Mouse (Mus musculus) right cerebral cortex, postnatal 10 days (tissue): ENCODE results near the gene Frat2.
A peak's percentile ranks its signal among the peaks of the same experiment; 100 is the strongest.

Experiments used
- DNase-seq, 2 experiments: peaks; one replicate each; pipeline ENCODE4 v3.0.0; 2021; ENCODE audit warnings: low spot score in 2 of 2

The Frat2 gene

DNA sequence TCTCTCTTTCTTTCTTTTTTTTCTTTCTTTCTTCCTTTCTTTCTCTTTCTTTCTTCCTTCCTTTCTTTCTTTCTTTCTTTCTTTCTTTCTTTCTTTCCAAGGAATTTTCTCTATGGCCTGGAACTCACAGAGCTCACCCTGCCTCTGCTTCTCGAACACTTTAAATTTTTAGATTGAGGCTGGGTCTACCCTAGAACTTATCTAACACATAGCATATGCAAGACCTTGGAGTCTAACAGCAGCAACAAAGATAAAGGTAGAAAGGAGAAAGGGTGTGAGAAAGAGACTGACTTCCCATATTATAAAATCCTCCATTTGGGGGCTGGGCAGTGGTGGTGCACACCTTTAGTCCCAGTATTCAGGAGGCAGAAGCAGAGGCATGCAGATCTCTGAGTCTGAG, 25.3 kb downstream of the Frat2 start:
- no peak for DNase-seq

DNA sequence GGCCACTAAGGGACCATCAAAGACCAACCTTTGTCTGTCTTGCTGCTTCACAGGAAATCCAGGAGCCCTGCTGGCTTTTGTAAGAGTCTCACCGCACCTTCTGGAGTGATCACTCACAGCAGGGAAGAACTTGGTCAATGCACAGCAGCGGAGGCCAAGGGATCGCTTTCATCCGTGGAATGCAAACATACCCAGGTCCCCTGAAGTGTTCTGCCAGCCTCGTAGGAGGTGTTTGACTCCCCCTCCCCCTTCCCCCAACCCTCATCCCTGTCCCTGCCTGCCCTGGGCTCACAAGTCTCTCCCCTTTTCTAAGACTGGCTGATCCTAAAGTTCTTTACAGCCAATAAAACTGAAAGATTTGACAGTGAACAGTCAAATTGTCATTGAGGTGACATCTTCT, 26.5 kb downstream of the Frat2 start:
- DNase-seq: no peak

DNA sequence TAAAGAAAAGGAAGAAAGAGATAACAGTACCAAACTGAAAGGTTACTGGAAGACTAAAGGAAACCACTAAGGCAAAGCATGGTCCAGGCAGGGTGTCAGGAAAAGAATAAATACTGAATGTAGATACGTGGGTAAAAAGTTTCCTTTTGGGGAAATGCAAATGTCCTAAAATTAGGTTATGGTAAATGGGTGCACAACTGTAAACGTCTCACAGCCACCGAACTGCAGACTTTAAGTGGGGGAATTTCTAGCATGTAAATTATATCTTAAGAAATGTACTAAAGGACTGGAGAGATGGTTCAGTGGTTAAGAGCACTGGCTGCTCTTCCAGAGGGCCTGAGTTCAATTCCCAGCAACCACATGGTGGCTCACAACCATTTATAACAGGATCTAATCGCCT, 29.2 kb downstream of the Frat2 start:
- DNase-seq: no peak

DNA sequence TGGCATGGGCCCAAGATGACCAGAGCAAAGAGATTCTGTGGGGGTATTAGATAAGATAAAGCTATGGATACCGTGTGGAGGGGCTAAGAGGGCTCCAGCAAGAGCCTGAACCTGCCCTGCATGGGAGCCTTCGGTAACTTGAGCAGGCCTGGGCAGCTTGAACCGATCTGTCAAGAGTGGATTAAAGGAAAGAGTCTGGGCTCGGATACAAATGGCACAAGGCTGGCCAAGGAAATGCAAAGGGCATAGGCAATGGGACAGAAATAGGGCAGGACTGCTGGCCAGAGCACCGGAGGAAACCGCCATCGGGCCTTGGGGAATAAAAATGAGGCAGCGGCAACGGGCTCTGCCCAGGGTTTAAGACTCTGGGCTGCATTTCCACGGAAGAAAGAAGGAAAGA, 30.6 kb downstream of the Frat2 start:
- DNase-seq: no peak

DNA sequence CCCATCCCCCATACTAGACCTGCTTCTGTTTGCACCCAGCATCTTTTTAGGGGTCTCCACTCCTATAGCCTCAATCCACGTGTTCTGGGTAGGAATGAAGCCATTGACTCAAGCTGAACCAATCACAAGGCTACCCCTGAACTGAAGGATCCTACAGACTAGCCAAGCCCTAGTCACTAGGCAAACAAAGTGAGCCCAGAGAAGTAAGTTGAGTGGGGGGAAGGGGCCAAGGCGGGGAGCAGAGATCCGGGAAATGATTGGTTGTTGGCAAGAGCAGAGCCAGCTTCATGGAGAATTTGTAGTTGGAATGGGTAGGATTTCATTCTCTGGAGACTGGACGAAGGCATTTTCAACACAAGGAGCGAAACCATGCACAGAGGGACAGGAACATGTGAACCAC, 31.0 kb downstream of the Frat2 start:
- DNase-seq: no peak

DNA sequence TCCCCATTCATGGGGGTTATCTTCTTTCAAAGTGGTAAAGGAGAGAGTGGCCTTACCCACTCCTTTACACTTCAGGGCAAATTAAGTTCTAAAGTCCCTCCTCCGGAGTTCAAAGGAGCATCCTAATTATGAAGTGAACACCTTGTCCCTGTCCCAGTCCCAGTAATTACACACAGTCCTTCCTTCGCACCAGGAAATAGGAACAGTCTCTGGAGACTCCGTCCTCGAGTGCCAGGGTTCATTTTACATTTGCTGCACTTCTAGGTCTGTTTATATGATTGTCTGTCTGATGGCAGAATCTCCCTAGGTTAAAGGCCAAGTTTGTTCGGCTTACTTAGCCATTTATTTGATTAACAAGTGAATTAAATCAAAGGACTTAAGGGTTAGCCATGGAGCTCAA, 31.5 kb downstream of the Frat2 start:
- DNase-seq: no peak

DNA sequence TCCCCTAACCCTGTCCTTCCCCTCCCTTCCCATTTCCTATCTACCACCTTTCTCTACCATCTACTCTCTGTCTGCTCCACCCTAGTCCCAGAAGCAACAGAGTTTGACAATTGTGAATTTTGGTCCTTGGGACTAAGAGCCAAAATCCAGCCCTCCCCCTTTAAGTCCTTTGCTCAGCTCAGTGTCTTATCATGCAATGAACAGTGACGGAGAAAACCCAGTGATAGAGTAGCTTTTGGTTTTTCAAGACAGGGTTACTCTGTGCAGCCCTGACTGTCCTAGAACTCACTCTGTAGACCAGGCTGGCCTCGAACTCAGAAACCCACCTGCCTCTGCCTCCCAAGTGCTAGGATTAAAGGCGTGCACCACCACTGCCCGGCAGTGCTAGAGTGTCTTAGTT, 34.6 kb downstream of the Frat2 start:
- no peak for DNase-seq

DNA sequence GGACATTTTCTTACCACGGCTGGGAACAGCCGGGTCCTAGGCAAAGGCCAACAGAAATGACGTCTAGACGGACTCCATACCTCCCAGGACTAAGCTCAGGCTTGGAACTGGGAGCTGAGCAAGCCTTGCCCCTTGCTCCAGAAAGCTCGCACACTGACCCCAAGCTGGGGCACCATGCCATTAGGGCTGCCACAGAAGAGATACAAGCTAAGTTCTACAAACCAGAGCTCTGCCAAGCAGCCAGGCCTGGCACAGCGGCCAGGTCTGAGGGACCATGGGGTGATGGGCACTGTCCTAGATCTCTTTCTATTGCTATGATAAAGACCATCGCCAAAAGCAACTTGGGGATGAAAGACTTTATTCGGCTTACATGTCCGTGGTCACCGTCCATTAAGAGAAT, 35.4 kb downstream of the Frat2 start:
- no peak for DNase-seq

DNA sequence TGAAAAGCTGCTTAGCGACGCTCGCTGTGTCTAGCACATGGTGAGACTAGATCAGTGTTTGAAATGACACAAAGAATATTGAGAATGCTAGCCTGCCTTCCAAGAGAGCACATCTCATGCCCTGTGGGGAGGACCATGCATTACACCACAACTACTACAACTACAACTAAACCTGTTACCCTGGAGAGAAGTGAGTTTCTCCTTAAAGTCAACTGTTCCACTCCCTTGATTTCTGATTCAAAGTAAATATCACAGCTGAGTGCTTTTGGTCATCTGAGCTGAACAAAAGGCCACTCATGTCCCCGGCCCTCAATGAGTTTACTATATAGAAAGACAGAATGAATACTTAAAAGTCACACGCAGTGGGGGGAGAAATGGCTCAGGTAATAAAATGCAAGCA, 37.9 kb downstream of the Frat2 start:
- DNase-seq: no peak

DNA sequence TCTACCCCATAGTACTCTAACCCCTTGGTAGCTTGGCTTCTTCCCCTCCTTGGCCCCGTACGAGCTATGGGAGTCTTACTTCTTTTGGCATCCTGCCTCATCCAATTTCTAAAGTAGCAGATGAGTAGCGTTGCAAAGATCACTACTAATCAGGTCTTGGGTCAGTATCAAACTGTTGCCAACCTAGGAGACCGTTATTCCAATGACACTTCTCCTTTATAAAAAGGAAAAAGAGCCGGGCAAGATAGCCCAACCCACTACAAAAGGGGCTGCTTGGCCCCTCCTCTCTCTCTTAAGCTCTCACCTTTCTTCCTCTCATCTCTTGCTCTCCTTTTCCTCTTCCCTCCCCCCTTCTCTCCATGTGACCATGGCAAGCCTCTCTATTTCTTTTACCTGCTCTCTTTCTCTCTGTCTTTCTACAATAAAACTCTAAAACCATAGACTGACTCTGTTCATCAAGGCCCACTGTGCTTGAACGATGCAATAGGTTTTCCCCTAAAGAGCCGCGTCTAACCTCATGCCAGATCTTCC, 39.8 kb downstream of the Frat2 start:
- no peak for DNase-seq

DNA sequence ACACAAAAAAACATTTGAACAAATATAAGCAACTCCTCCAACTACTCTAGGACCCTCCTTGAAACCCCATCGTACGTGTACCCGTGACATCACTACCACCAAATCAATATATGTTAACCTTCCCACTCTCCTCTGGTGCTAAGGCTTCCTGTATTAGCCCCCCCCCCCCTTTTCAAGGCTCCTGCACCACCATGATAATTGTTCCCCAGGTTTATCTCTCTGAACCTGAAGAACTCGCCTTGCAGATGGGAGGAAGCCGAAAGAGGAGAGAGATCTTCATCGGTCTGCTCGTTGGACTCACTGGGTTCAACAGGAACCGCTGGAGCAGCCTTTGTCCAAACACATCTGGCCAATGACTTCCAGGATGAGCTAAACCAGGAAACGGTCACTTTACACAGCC, 40.4 kb downstream of the Frat2 start:
- no peak for DNase-seq

DNA sequence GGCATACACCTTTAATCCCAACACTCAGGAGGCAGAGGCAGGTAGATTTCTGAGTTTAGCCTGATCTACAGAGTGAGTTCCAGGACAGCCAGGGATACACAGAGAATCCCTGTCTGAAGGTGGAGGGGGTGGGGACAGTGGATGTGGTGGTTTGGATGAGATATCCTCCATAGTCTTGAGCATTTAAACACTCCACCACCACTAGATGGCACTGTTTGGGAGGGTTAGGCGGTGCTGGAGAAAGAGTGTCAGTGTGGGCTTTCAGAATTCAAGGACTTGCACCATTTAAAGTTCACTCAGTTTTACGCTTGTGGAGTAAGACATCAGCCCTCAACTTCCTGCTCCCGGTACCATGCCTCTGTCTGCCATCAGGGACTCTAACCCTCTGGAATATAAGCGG, 42.1 kb downstream of the Frat2 start:
- DNase-seq: no peak

DNA sequence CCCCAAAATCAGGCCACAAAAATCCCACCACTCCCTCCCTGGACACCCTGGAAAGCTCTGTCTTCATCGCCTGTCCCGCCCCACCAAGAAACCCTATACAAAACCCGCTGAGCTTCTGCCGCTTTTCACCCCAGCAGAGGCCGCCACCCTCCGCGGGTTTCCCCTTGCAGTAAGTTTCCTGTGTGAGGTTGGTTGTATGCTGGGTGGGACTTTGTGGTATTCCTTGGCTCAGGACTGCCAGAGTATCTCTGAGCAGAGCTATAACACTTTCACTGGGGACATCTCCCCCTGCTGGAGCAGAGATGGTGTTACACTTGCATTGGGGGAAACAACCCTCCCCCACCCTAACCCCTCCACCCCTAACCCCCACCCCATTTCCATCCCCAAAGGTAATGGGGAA, 44.6 kb downstream of the Frat2 start:
- DNase-seq: peak in 1 of 2 experiments; percentile 35

DNA sequence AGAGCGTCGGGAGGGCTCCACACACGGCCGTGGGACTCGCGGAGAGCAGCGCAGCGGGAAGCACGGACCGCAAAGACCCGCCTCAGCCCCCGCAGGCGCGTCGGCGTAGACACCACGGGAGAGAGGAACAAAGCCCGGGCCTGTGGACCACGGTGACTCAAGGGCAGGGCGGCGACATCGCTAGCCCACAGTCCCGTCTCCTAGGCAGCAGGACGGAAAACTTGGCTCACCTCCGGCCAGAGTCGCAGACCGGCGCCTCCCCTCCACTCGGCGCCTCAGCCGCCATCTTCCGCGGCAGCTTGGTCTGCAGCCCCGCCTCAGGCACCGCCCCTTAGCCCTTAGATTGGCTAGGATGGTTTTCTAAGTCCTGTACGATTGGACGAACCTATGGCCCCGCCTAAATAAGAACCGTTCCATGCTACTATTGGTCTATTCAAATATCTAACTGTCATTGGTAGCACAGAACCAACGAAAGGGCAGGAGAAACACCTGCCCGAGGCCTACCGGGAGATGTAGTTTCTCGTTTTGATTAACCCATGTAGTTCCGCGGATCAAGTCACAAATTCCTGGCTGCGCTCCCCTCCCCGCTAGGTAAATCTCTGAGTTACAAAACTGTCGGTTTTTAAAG, 46.1 kb downstream of the Frat2 start, which contains the start of gene Arhgap19:
Gene Arhgap19, minus strand, starts transcription at position 306 of the 628 bp plus-strand sequence.
- peak; percentile 93 to 97 for DNase-seq

DNA sequence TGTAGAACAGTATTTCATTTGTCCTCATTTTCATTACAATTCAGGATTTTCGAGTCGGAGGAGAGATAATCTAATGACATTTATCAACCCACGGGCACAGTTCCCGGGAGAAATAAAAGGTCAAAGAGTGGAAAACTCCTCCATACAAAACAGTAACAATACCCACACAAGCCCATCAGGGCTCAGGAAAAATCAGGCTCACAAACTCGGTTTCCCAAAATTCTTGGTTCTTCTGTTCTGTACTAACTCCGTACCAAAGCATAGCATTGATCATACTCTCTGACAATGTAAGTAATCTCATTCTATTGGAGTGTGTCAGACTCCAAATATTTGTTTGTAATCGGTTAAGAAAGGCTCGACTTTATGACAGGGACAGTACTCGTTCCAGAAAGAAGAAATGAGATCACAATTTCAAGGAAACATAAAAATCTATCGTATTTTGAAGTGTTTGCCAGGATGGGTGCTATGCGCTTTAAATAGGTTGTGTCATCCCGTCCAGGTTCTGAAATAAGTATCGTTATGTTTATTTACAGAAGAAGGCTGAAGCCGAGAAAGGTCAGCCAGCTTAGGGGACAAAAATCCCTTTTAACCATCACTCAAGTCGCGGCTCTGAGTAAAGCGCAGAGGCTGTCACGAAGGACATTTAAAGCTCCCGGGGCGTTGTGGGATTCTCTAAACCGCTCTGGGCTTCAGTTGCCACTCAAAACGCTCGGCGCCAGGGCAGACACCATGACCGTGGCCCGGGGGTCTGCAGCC, 46.8 kb downstream of the Frat2 start:
- no peak for DNase-seq

DNA sequence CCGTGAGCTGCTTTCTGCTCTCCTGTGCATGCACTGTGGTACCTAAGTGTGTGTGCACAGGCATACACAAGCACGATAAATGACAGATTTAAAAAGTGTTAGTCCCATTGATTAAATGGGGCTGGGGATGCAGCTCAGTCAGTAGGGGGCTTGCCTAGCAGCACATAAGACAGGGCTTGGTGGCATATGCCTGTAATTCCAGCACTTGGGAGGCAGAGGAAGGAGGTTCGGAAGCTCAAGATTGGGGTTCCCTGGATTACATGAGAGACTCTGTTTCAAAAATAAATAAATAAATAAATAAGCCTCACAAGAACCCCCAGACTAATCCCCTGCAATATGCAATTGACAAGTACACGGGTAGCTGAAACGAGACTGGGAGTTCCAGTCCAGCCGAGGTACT, 47.5 kb downstream of the Frat2 start:
- DNase-seq: no peak

DNA sequence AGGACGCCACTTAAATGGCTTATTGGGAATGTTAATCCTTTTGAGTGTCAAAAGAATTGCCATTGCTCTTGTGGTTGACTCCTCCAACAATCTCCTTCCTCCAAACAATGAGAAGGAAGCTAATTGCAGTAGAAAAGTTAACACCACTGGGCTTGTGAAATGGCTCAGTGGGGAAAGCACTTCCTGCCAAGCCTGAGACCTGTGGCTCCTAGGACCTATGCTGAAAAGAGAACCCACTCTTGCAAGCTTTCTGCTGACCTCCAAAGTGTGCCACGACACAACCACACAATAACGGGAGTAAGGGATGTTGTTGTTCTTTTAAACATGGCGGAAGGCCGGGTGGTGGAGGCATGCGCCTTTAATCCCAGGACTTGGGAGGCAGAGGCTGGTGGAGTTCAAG, 50.4 kb downstream of the Frat2 start:
- DNase-seq: no peak

DNA sequence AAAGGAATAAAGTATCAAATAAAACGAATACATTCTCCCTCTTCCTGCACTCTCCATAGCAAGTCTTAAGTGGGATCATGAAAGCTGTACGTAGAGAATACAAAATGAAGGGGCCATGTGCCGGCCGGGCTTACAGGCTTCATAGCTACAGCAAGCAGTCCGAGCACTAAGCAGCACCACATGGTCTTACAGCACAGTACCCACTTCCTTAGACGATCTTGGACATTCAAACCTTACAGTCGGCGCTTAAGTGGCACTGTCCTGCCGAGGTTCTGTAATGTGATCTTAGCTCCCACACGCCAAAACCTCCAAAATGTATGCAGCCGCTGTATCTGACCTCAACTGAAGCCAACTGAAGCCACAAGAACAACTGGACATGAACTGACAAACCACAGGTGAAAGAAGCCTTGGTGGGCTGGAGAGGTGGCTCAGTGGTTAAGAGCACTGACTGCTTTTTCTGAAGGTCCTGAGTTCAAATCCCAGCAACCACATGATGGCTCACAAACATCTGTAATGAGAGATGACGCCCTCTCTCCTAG, 51.1 kb downstream of the Frat2 start:
- DNase-seq: no peak

DNA sequence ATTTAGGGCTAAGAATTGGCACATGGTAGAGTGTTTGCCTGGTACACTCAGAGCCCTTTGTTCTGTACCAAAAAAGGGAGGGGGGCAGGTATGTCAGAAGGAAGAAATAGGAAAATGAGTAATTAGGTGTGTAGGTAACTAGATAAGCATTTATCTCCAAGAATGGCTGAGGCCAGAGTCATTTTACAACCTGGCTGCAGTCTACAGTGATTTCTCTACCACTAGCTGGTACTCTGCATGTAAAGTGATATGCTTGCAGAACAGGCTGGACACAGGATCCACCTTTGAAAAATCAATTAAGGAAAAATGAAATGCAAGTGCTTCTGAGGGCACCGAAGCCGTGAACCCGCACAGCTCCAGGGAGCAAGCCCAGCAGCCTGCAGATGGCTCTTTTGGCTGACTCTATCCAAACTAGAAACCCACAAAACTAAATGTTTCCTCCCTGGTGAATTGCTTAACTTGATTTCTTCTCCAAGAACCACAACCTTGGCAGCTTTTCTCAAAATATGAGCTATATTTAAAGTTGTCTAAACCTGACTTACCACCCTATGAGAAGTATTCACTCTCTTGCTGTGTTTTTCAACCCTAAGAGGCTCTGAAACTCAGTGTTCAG, 51.7 kb downstream of the Frat2 start:
- DNase-seq: no peak
